Mouse (Mus musculus): ENCODE data around the gene Ispd.
"Not testable (repeated sequence)": the region's sequence is repeated elsewhere in the genome, so short reads cannot be mapped to it uniquely, and the experiment has no call there.

The Ispd gene

GRCm38 (mm10) chr12:36381441-36382340 is at the start of gene Ispd, which contains the start of gene D630036H23Rik:
Ispd (plus strand) TSS chr12:36381450.
D630036H23Rik (minus strand) TSS chr12:36382181.
- DNase-seq (ENCODE audit: low spot score in 2 of 2), result peak; percentile 60 to 81

- no peak for DNase-seq (ENCODE audit: low spot score in 2 of 2)
Measured at GRCm38 (mm10) chr12:36332676-36333075, 48.6 kb upstream of the Ispd start.

- no peak for DNase-seq (ENCODE audit: low spot score in 2 of 2)
Measured at GRCm38 (mm10) chr12:36333837-36334281, 47.4 kb upstream of the Ispd start.

DNA sequence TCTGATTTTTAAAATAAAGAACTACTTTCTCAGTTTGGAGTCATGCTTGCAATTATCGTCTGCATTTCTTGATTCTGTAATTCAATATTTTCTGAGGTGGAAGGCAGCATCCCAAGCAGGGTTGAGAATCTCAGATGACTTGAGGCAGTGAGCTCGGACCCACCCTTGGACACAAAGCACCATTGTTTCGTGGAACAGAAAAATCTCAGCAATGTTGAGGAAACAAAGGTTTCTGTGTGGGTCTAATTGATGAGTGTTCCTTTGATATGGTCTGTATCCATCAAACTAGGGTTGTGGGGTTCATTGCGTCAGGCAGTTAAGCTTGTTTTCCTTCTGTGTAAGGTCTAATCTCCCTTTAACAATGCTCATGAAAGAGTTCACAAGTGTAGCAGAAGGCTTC is 37.1 kb upstream of the Ispd start:
- DNase-seq (ENCODE audit: low spot score in 2 of 2), result no peak

GRCm38 (mm10) chr12:36360064-36360463 is 21.2 kb upstream of the Ispd start:
- DNase-seq (ENCODE audit: low spot score in 2 of 2), result no peak

GRCm38 (mm10) chr12:36360693-36361092 is 20.6 kb upstream of the Ispd start:
- DNase-seq (ENCODE audit: low spot score in 2 of 2), result no peak

DNA sequence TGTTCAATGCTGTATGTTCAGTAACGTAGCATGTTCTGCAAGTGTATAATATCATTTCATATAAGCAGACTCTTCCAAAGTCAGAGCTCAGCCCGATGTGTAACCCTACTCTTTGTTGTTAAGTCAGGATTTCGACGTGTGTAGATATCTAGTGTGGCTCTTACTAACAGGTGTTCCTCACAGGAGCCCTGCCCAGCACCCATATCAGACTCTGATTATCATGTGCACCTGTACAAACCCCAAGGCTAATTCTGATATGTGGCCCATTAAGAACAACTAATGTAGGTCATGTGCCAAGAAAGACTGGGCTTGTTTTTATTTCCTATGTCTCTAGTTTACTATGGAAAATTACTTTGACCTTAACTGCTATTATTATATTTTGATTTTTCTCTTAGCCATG is 17.2 kb upstream of the Ispd start:
- no peak for DNase-seq (ENCODE audit: low spot score in 2 of 2)

DNA sequence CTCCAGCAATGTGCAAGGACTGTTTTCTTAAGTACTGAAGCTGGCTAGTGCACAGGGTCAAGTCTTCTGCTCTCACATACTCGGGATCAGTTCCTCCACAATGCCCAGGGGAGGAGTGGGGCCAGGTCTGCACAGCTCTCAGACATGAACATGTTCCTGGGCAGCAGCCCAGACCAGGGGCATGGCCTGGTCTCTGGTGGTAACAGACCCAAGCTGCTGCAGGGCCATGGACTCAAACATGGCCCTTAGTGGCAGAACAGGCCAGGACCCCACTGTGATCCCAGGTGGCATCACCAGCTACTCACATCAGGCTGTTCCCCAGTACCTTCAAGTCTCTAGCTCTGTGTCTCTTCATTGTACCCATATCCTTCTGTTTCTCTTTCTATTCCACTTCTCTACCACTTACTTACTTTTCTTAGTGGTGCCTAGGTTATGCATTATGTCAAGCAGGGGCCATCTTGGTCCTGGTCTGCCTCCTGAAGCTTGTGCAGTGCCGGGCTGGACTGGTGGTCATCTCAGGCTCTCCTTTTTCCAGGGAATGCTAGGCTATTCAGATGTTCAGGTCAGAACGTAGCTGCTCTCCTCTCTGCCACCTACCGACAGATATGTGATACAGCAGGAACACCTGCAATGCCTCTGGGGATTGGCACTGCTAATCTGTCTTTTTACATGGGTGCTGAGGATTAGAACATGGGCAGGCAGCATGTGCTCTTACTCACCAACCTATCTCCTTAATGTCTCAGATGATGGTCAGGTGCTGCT is 7.8 kb upstream of the Ispd start:
- DNase-seq (ENCODE audit: low spot score in 2 of 2), result no peak

DNA sequence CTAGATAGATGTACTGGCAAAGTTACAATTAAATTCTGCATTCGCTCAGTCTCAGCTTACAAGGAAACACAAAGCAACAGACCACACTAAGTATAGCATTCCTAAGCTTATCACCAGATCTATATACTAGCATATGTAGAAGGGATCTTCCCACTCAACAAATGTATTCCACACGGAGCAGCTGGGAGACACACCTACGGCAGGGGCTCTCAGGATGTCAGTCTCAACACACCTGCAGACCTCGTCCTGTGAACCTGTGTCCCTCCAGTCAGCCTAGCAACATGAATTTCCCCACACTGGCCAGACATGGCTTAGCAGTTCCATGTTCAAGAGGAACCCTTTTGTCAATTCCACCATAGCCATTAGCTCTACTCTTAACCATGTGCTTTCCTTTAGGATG is 4.9 kb upstream of the Ispd start:
- DNase-seq (ENCODE audit: low spot score in 2 of 2), result not testable (repeated sequence)

DNA sequence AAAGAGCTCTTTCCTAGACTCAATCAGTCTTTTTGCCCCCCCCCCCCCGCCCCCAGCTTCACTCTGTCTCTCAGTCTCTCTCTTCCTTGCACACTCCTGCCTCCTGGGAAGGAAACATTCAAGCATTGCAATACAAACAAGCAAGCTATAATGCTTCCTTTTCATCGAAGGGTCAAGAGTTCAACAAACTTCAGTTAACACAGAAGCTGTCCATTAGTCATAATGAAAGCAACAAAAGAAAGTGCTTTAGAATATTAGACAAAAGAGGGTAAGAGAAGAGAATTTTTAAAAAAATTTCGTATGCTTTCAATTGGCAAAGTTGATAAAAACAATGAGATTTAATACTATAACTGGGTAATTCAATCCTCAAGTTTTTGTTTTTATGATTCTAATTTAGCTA is 996 bp upstream of the Ispd start:
- DNase-seq (ENCODE audit: low spot score in 2 of 2), result no peak

DNA sequence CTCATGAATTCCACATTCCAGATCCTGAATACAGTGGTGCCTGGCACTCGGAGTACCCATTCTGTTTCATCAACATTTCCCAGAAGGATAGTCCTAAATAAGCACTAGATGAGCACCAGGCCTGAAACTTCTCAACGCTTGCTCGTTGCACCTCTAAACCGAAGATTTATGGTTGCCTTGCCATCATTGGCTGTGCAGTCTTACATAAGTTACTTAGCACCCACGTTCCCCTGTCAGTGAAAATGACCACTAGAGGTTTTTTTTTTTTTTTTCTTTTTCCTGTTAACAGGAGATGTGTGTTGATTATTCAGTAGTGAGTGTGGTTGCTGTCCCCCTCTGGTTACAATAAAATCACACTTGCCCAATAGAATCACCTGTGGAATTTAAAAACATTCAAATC is 444 bp upstream of the Ispd start:
- DNase-seq (ENCODE audit: low spot score in 2 of 2), result no peak

GRCm38 (mm10) chr12:36385386-36385785 is 4.1 kb downstream of the Ispd start:
- no peak for DNase-seq (ENCODE audit: low spot score in 2 of 2)

DNA sequence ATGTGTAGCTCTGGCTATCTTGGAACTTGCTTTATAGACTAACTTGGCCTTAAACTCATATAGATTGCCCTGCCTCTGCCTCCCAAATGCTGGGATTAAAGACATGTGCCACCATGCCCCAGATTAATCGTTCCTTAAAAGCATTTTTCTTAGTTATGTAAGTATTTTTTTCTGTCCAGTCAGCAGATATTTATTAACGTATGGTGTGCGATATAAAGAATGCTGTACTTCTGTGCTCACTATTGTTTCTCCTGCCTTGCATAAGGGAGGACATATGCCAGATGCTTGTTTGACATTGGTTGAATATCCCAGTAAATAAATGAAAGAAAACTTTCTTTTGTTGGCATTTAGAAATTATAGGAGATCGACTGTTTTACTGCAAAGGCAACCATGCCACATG is 5.7 kb downstream of the Ispd start:
- no peak for DNase-seq (ENCODE audit: low spot score in 2 of 2)

- no peak for DNase-seq (ENCODE audit: low spot score in 2 of 2)
Measured at GRCm38 (mm10) chr12:36395115-36395514, 13.9 kb downstream of the Ispd start.

- no peak for DNase-seq (ENCODE audit: low spot score in 2 of 2)
Measured at GRCm38 (mm10) chr12:36423677-36424076, 42.4 kb downstream of the Ispd start.

DNA sequence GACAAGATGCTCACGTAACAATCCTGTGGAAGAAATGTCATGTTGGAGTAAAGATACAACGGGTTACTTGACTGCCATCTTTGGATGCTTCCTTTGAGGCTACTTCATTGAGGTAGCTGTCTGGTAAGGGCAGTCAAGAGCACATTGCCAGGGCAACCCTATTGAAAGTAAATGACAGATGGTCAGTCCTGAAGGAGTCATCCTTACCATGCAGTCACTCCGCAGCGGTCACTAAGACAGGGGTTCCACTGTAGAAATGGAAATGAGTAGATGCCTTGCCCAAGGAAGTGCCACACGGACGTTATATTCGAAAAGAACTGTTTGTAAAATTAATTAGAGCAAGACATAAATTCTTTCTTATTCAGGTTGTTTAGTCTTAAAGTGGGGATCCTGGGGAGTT is 44.0 kb downstream of the Ispd start:
- DNase-seq (ENCODE audit: low spot score in 2 of 2), result no peak

- no peak for DNase-seq (ENCODE audit: low spot score in 2 of 2)
Measured at GRCm38 (mm10) chr12:36426163-36427045, 45.2 kb downstream of the Ispd start.

DNA sequence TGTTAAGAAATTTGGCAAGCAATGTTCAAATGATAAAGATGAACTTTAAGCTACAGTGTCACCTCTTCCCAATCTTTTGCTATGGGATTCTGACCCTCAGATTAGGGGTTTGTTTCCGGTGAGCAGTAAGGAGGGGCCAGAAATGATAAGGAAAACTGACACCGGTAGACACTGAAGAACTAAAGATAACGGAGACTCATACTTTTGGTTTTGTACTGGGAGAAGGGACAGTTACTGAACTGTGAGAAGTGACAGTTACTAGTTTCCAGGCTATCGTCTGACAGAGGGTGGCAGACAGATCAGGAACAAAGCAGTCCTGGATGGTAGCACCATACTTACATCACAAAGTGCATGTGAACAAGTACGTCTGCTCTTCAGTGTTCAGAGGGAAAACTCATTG is 55.7 kb downstream of the Ispd start:
- no peak for DNase-seq (ENCODE audit: low spot score in 2 of 2)

GRCm38 (mm10) chr12:36439396-36439795 is 58.1 kb downstream of the Ispd start:
- DNase-seq (ENCODE audit: low spot score in 2 of 2), result no peak

GRCm38 (mm10) chr12:36456002-36456401 is 74.8 kb downstream of the Ispd start:
- DNase-seq (ENCODE audit: low spot score in 2 of 2), result no peak

GRCm38 (mm10) chr12:36457726-36458125 is 76.5 kb downstream of the Ispd start:
- no peak for DNase-seq (ENCODE audit: low spot score in 2 of 2)
